Mouse (Mus musculus): ENCODE data around the gene Ccl24.

Gene Ccl24

DNA sequence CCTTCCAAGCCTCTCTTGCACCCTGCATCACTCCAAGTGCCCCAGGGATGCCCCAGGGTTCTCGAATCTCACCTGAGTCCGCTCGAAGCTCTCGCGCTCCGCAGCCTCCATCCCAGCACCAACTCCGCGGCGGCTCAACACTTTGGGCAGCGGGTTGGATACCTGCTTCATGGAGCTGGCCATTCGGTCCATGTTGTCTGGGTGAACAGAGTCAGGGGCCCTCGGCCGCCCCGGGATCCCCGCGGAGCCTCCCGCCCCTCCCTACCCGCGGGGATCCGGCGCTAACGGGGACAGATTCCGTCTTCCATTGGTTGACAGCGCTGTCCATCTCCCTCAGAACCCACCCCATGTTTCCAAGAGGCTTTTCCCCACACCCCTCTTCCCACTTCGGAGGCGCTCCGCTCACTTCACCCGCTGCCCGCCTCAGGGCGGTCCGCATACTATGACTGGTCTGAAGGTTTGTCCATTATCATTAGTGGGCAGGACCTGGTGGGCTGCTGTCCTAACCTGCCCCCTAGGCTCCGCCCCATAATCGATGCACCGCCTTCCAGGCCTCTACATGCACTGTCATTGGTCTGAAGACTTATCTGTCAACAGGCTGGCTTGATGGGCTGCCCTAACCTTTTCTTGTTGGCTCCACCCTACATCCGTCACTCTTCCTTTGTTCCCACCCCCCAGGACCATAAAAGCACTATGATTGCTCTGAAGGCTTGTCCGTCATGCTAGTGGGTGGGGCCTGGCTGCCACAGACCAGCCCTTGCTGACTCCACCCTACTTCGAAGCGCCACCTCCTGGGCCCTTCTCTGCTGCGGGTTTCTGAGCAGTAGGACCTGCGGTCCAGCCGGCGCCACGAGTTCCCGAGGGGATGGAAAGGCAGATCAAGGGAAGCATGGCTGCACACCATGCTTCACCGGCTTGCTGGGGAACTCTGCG is 27.7 kb downstream of the Ccl24 start, which contains the start of gene Hip1:
Gene Hip1, minus strand, starts transcription at position 256 of the 933 bp plus-strand sequence.
- peak; percentile 99 for DNase-seq (ENCODE audit: low read depth)

DNA sequence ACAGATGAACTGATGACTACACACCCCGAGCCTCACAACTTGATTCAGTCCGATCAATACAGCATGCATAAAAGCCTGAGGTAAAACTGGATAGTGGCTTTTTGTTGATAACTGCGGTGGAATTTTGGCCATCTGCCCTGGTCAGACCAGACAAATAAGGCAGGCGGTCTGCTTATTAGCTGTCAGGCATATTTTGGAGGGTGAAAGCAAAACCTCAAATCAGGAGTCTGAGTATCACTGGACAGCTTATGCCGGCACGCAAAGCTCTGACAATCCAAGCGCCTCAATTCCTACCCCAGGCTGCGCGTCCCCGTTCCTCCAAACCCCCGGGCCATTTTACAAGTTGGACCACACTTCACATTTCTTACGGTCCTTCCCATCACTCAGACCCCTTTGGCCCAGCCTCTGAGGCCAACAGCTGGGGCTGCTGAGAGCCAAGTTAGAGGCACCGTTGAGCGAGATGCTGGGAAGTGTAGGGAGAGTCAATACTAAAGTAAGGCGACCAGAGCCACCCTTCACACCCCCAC is 28.8 kb downstream of the Ccl24 start:
- peak; percentile 73 for DNase-seq (ENCODE audit: low read depth)

DNA sequence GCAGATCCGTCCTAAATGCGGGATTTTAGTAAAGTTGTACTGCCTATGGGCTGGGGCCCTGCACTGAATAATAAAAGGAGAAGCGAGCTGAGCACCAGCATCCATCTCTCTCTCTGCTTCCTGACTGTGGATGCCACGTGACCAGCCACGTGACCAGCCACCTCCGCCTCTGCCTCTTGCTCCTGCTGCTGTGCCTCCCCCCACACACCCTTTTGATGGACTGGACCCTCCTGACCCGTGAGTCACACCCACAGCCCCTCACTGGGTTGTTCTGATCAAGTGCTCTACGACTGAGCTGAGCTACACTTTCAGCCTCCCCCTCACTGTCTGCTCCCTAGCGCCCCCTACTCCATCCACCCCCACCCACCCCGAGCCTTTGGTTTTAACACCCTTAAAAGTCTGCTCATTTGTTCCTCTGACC is 35.0 kb downstream of the Ccl24 start:
- DNase-seq (ENCODE audit: low read depth) = no peak

DNA sequence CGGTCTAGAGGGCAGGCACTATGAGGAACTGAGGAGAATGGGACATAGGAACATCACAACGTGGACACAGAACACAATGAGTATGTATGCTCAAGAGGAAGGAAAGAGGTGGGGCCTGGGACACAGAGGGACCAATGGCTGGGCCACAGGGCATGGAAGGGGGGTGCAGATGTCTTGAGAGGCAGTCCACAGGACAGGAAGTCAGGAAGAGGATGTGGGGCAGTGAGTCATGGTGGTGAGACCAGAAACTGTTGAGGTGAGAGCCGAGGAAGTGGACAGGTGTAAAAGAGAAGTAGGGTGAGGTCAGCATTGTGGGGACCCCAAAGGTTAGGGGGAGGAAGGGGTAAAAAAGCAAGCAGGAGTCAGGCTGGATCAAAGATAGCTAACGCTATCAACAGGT is 35.5 kb downstream of the Ccl24 start:
- DNase-seq (ENCODE audit: low read depth) = no peak

DNA sequence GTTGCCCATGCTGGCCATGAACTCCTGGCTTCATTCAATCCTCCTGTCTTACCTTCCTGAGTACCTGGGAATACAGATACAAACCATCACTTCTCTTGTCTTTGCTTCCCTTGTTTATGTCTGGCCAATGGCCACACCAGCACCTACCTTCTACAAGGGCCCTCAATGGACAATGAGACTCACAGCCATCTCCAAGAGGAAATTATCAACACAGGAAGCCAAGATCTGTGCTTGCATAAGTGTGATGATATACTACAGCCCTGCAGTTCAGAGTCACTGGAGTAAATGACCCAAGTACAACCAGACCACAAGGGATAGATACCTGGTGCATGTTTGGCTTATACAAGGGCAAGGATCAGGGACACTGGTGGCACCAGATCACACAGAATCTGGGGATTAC is 37.0 kb downstream of the Ccl24 start:
- no peak for DNase-seq (ENCODE audit: low read depth)

DNA sequence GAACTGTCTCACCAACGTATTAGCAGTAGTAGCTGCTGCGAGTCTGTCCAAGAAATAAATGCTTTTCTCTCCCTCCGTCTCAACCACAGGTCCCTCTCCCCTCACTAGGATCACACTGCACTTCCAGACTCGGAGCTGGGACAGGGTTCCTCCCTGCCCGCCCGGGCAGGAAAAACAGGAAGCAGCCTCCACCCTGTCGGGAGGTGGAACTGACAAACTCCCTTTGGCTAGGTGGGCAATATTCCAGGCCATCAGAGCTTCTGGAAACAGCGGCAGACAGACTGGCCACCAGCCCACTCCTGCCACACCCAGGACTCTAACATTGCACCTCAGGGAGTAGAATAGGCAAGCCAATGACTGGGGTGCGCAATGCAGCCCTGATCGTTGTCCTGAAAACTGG is 39.4 kb downstream of the Ccl24 start:
- DNase-seq (ENCODE audit: low read depth) = no peak

DNA sequence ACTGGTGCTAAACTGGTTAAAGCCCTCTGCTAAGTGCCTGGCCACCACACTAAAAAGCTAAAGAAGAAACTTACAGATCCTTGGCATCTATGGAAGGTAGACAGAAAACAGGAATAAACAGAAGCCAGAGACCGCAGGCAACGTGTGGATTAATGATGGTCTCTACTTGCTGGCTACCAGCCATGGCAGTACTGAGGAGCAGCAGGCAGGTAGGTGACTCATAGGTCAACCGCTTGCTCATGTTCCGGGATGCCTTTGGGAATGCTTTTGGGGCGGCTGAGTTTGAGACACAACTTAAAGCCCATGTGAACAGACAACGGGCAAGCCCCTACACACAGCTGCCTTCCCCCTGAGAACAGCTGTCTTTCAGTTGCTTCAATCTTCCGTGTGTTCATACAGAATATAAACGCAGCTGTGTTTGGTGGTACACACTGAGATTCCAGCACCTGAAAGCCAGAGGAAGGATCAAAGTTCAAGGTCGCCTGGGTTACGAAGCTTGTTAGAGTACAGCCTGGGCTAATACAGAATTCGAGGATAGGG is 41.5 kb downstream of the Ccl24 start:
- DNase-seq (ENCODE audit: low read depth) = peak; percentile 36

DNA sequence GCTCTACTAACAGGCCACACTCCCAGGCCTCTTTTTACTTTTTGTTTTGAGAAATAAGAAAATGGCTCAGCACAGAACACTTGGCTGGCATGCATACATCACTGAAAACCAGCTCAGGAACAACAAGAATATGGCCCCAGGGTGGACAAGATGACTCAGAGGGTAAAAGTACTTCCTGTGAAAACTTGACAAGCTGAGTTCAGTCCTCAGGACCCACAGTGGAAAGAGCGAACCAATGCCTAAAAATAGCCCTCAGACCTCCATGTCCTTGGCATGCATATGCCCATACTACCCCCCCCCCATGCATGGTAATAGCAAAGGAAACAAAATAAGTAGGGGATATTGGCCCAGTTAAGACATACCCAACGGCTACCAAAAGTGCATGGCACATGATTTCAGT is 42.9 kb downstream of the Ccl24 start:
- DNase-seq (ENCODE audit: low read depth) = peak; percentile 66

DNA sequence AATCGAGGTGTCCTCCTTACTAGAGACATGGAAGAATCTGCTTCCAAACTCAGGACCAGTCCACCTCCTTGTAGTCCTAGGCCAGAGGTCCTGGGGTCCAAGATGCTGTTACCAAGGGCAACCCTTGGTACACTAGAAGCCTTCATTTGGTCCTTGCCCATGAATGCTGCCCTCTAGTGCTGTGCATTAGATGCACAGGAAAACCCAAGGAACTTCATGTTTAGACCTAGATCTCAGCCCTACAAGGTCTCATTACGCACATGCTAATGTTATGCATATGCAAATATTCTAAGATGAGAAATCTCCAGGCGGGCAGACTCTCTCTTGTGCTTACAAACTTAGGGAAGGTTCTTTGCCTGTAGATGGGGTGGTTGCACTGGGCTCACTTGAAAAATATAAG is 43.5 kb downstream of the Ccl24 start:
- no peak for DNase-seq (ENCODE audit: low read depth)

DNA sequence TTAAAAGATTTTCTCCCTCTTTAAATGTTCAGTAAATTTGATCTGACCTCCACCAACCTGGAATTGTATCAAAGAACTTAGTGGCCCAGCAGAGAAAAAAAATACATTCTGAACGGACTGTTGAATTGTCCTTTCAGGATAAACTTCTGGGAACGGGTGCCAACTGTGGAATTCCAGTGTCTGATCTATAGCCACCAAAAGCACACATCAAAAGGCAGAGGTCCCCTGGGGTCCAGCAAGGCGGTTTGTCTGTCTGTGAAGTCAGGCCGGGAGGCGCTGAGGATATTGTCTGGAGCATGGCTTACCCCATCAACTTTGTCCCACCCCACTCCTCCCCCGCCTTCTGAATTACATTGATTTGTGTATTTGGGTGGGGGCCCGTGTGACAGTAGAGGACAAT is 44.9 kb downstream of the Ccl24 start:
- DNase-seq (ENCODE audit: low read depth) = no peak

DNA sequence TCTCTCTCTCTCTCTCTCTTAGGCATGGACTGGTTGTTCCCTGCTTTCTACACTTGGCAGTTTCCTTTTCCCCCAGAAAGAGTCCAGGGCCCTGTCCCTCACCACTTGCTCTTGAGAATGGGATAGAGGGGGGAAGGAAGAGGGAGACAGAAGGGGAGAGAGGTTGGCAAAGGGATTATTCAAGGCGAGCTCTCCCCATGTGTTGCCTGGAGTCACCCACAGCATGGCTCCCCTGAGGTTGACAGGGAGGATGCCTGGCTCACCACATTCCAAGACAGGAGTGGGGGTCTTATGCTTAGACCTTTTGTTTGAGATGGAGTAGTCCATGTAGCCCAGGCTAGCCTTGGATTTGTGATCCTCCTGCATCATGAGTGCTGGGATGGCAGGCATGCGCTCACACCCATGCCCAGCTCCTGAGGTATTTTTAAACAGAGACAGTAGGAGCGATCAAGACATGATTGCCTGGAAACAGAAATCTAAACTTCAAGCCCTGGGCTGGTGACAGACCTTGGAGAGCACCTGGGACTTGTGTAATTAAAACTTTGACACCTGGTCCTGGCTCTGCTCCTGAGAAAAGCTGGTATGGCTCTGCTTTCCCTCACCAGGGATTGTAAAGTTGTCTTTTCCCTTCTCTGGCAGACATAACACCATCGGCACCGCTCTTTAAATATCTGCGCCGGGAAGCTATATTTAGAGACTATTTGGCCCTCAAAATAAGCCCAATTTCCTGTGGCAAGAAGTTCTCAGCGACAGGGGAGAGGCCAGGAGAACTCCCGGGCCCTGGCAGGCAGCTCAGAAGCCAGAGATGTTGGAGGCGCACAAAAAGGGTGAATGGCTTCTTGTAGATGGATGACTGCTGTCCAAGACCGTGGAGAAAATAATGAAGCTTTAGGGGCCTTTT is 47.9 kb downstream of the Ccl24 start:
- no peak for DNase-seq (ENCODE audit: low read depth)

DNA sequence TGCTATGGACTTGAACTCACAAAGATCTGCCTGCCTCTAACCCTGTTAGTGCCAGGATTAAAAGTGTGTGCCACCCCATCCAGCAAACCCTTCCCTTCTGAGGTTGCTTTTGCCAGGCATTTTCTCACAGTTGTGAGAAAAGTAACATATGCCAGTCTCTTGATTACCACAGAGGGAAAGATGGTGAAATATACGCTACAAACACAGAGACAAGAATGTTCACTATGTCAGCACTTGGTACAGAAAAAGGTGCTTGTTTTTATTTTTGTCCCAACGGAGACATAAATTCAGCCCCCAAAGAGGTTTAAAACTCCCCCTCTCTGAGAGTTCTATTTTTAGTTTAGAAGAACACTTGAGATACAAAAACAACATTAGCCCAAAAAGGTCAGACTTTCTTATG is 48.8 kb downstream of the Ccl24 start:
- peak; percentile 49 for DNase-seq (ENCODE audit: low read depth)

DNA sequence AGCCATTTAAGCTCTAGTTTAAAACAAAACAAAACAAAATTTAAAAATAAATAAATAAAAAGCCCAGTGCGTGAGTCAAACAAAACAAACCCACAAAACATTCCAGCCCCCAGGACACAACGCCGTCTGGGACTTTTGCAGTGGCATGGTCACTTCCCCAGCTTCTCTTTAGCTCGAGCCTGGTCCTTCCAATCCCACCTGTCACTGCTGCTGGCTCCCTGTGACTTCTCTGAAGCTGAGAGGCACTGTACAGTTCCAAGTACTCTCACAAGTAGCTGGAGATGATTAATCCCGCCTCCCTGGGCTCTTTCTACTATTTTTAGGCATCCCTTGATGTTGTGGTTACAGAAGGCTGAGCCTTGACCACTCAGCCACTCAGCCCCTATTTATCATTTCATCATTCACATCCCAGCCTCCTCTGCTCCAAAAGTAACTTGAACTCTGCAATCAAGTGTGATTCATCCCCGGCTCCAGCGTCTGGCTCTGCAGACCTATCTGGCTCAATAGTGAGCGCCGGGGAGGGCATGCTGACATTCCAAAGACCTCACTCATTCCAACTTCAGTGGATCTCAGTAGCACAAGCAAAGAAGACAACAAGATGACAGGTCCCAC is 50.6 kb downstream of the Ccl24 start:
- DNase-seq (ENCODE audit: low read depth) = peak; percentile 97

Measured in NIH3T3 (cell line).